Mouse (Mus musculus) G1E (cell line): Measurements from ENCODE around the gene Csf1.

Source experiments
- CTCF ChIP-seq: IDR thresholded peaks from 2 replicates; pipeline ENCODE4 v1.5.1; 2012; ENCODE audit warnings: low read depth, low read length, inconsistent platforms, mixed read lengths
- POLR2AphosphoS5 ChIP-seq: IDR thresholded peaks from 2 replicates; pipeline ENCODE4 v1.6.1; 2012; ENCODE audit warnings: low read depth, low read length, inconsistent platforms; ENCODE audit not compliant: insufficient replicate concordance
- TAL1 ChIP-seq: conservative IDR thresholded peaks from 2 replicates; pipeline ENCODE4 v1.6.1; 2012; ENCODE audit warnings: low read depth, low read length, inconsistent platforms, mixed read lengths

- no peak for TF ChIP-seq CTCF
- TF ChIP-seq POLR2AphosphoS5, result no peak
- TF ChIP-seq TAL1, result no peak
Measured at GRCm38 (mm10) chr3:107696910-107697309, 63.4 kb downstream of the Csf1 start.
